Mouse (Mus musculus) heart, postnatal 0 days (tissue): ENCODE measurements around the gene Rfng.

Source experiments
- CTCF ChIP-seq: IDR thresholded peaks from 2 replicates; pipeline ENCODE4 v1.5.1; 2016; ENCODE audit warnings: antibody characterized with exemption, control low read depth, low read depth
- EP300 ChIP-seq: IDR thresholded peaks from 2 replicates; pipeline ENCODE4 v1.6.1; 2016; ENCODE audit warnings: antibody characterized with exemption, low read depth

DNA sequence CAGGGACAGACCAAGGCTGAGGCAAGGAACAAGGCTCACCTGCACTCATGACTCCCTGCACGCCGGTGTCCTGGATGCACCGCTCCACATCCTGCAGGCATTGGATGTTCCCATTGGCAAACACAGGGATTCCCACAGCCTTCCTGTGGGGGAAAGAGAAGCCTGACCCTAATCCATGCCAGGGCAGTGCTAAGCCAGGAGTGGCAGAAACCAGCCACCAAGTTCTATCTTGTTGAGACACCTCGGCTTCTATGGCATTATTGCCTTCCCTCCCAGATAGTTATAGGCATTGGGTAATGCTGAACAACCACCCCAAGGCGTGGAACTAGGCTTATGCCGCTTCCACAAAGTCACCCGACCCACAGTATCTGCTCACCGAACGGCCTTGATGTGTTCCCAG lies 8.6 kb upstream of the Rfng start:
- TF ChIP-seq EP300 (no peak), CTCF (no peak)
